Mouse (Mus musculus) ES-Bruce4 (cell line): ENCODE data around the gene 1110012L19Rik.

Experiments
- CTCF ChIP-seq: IDR thresholded peaks from one replicate; pipeline ENCODE4 v1.8.1; 2011; ENCODE audit warnings: low read depth, low read length
- EP300 ChIP-seq: IDR thresholded peaks from 2 replicates; pipeline ENCODE4 v1.6.1; 2011; ENCODE audit warnings: low read depth, low read length; ENCODE audit not compliant: insufficient read depth
- POLR2A ChIP-seq: IDR thresholded peaks from one replicate; pipeline ENCODE4 v1.8.1; 2011; ENCODE audit warnings: low read length; ENCODE audit not compliant: insufficient read depth

- TF ChIP-seq EP300: no peak
- TF ChIP-seq CTCF: no peak
- TF ChIP-seq POLR2A: no peak
Observed at GRCm38 (mm10) chrX:70384917-70385275, 781 bp upstream of the 1110012L19Rik start.
